Mouse (Mus musculus) heart, postnatal 10 days (tissue): Measurements from ENCODE around the gene Znhit1. TPM values are rescaled to one million over a fixed set of nuclear protein-coding genes. Genes with fewer than 3 reads are reported as not detected.
"Not testable (repeated sequence)": the region's sequence is repeated elsewhere in the genome, so short reads cannot be mapped to it uniquely, and the experiment has no call there.

Experiments
- DNase-seq, 2 experiments: peaks; one replicate each; pipeline ENCODE4 v3.0.0; 2021
- intact Hi-C: fragments of 180-260 bp; cut with DNase I; formaldehyde crosslinking; loops from one replicate; pipeline ENCODE4 v1.15.1; 2025
- total RNA-seq, 2 experiments: library from RNA; stranded (reverse); gene quantifications; 2 replicates each; pipeline ENCODE4 v1.2.3; 2021

Znhit1 gene
- total RNA-seq, 2 experiments from 2014 or later: 51.6 to 53.4 TPM

DNA sequence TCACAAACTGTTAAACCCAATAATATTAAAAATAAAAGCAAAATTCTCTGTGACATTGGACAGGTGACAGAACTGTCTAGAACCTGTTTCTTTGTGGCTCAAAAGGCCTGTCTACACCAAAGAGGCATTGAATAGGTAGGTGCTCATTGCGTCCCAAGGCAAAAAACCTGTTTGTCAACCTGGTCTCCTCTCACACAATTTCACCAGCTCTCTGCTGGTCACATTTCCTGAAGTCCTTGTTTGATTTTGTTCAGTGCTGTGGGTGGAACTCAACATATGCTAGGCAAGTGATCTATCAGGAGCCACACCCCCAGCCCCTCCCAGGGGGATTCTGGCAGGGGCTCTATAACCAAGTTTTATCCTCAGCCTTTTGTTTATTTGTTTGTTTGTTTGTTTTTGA is 30.6 kb downstream of the Znhit1 start:
- intact Hi-C loops: no loop called here
- no peak for DNase-seq

GRCm38 (mm10) chr5:136955622-136956021 is 32.2 kb downstream of the Znhit1 start:
- DNase-seq: no peak
- intact Hi-C loops: no loop called here

DNA sequence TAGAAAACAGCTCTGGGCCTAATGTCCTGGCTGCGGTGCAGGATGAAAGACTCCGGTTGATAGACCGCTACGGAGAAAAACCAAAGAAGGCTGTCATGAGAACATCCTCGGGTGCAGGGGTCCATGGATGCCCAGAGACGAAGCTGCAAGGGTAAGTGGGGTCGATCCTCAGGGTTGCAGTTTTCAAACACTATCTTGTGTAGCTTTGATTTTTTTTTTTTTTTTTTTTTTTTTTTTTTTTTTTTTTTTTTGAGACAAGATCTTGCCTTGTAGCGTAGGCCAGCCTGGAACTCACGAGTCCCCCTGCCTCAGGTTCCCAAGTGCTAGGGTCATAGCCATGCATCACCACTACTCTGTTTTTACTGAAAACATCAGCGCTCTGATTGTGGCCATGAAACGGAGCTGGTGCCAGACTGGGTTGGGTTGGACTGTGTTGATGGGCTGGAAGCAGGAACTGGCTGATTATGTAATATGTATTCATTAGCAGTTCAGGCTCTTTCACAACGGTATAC is 34.3 kb downstream of the Znhit1 start:
- peak; percentile 48 to 58 for DNase-seq
- intact Hi-C loops: no loop called here

- peak; percentile 97 to 98 for DNase-seq
- intact Hi-C loops: no loop called here
Observed at GRCm38 (mm10) chr5:136953015-136953414, 34.8 kb downstream of the Znhit1 start, which contains the start of gene Fis1. TSS of gene Fis1 (plus strand) at chr5:136953275.

GRCm38 (mm10) chr5:136952153-136952552 is 35.7 kb downstream of the Znhit1 start:
- DNase-seq: no peak
- intact Hi-C loops: no loop called here

- DNase-seq: no peak
- intact Hi-C loops: no loop called here
Observed at GRCm38 (mm10) chr5:136950521-136950920, 37.3 kb downstream of the Znhit1 start.

DNA sequence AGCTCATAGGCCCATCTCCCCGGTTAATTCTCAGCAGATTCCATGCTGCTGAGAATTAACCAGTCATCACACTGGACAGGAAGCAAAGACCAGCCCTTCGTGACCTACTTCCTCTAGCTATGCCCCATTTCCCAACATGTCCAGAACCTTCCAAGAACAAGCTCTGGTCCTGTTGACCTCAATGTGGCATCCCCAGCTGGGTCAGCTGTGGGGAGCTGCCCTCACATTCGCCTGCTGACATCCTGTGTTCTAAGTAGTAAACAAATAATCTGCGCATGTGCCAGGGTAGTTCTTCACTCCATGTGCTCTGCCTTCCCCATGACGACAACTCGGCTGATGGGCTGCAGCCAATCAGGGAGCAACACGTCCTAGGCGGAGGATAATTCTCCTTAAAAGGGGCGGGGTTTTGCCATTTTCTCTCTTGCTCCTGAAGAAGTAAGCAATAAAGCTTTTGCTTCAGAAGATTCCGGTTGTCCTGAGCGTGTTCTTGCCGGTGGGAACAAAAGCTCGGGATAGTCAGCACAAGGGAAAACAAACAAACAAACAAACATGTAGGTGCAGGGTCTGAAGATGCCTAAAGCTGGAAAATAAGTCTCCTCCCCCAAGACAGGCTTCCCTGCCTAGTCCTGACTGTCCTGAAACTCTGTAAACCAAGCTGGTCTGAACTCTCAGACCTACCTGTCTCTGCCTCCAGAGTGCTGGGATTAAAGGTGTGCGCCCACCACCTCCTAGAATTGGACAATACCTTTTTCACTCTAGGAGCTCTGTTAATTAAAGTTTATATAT is 38.1 kb downstream of the Znhit1 start:
- intact Hi-C loops, DNase-seq: not testable (repeated sequence)

GRCm38 (mm10) chr5:136947874-136948273 is 39.9 kb downstream of the Znhit1 start:
- DNase-seq: no peak
- intact Hi-C loops: no loop called here

- intact Hi-C loops: no loop called here
- DNase-seq: no peak
Observed at GRCm38 (mm10) chr5:136945084-136945483, 42.7 kb downstream of the Znhit1 start.

GRCm38 (mm10) chr5:136943382-136943781 is 44.4 kb downstream of the Znhit1 start:
- no peak for DNase-seq
- intact Hi-C loops: no loop called here

GRCm38 (mm10) chr5:136942781-136943180 is 45.0 kb downstream of the Znhit1 start:
- DNase-seq: no peak
- intact Hi-C loops: no loop called here

DNA sequence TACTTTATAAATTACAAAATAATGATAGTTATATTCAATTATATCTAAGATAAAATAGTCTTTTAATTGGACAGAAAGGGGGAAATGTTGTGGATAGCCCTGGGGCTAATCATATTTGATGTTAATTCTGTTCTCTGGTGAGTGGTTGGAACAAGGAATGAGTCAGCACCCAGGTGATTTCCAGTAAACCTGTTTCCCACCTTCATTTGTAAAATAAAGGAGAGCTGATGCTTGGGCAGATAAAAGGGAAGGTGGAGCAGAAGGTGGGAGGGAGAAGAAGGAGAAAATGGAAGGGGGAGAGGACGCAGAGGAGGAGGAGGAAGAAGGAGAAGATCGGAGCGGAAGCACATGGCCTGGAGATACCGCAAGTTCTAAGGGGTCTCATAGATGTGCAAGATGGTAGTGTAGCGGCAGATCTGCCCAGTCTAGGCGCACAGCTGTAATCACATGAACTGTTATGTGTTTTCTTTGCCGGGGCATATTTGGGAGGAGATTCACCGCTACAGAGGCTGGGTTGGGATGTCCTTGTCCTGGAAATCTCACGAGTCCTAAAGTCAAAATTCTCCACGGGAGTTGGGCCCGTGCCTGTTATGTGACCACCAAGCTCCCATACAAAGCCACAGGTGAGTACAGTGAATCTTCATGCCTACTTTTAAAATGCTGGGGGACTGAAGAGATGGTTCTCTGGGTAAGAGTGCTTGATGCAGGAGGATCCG is 46.8 kb downstream of the Znhit1 start:
- intact Hi-C loops: no loop called here
- DNase-seq: no peak

GRCm38 (mm10) chr5:136940029-136940428 is 47.8 kb downstream of the Znhit1 start:
- DNase-seq, intact Hi-C loops: not testable (repeated sequence)

DNA sequence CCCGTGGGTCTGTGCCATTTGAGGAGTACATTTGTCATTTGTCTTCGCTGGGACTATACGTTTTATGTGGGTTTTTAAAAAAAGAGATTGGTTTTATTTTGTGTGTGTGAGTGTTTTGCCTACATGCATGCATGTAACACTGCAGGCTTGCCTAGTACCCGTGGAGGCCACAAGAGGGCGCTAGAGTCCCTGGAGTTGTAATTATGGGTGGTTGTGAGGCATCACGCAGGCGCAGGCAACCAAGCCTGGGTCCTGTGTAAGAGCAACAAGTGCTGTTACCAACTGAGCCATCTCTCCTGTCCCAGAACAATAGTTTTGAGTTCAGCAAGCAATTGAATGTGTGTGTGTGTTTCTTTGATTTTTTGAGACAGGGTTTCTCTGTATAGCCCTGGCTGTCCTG is 48.5 kb downstream of the Znhit1 start:
- DNase-seq: peak in 1 of 2 experiments; percentile 32
- intact Hi-C loops: no loop called here

DNA sequence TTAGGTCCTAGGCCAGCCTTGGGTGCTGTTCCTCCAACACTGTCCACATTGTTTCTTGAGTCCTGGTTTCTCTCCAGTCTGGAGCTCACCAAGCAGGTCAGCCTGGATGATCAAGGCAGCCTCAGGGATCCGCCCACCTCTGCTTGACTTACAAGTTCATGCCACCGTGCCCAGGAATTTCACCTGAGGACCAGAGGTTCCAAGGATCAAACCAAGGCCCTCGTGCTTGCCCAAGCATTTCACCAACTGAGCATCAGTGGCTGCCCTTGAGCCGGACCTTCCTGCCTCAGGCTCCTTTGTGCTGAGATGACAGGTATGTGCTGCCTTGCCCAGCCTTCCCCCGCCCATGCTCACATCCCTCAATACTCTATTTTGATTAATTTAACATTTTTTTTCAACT is 50.2 kb downstream of the Znhit1 start:
- DNase-seq: no peak
- intact Hi-C loops: no loop called here

DNA sequence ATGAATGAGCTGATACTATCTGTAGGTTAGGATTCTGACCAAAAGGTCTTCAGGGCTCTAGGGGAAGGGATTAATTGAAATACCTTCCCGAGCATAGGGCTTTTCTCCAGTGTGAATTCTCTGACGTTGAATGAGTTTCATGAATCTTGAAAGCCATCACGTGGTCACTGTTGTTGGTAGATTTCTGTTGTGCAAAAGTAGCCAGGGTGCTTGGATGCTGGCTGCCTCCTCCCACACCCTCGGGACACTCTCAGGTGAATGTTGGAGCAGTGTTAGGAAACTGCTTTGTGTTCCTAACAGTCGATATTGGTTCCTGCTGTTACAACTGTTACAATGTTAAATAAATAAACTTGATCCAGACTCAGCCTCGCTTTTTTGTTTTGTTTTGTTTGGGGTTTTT is 51.1 kb downstream of the Znhit1 start:
- intact Hi-C loops: no loop called here
- DNase-seq: no peak

DNA sequence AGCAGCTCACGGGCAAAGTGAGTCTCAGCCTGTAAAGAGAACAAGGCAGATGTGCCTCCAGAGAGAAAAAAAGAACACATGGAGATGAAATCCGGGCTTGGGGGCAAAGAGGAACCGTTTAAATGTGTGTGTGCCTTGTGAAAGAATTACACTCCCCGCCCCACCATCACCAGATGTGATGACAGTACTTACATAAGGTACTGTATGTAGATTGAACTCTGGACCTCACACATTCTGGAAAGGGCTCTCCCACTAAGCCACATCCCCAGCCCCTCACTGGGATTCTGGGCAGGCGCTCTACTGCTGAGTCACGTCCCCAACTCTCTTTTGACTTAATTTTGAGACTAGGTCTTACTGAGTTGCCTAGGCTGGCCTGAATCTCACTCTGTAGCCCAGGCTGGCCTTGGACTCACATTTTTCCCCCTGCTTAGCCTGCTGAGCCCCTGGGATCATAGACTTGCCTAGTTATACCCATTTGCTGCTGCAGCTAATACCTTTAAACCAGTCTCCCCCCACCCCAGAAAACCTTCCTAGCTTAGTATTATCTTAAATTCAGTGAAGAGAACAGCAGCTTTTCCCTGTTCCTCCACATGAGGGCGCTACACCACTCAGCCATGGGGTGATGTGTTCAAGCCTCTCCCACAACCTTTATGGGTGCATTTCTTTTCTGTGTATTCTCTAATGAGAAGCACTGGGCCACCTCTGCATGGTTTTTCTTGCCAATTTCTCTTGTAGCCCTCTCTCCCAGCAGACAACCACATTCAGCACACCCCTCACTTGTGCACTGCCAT is 51.7 kb downstream of the Znhit1 start:
- DNase-seq: no peak
- intact Hi-C loops: no loop called here

- intact Hi-C loops: no loop called here
Observed at GRCm38 (mm10) chr5:136933930-136934329, 53.9 kb downstream of the Znhit1 start.

GRCm38 (mm10) chr5:136932956-136933355 is 54.9 kb downstream of the Znhit1 start:
- no peak for DNase-seq
- intact Hi-C loops: no loop called here

More at GRCm38 (mm10) chr5:136933930-136934329, 53.9 kb downstream of the Znhit1 start:
- DNase-seq: no peak
